Mouse (Mus musculus) stomach, postnatal 0 days (tissue): ENCODE measurements around the gene Mrpl36.

Experiments used
- CTCF ChIP-seq: IDR thresholded peaks from 2 replicates; pipeline ENCODE4 v1.5.1; 2016; ENCODE audit warnings: antibody characterized with exemption, low read depth, mild to moderate bottlenecking, moderate library complexity
- EP300 ChIP-seq: optimal IDR thresholded peaks from 2 replicates; pipeline ENCODE3; 2016; ENCODE audit warnings: antibody characterized with exemption

GRCm38 (mm10) chr13:73305398-73306084, 22.8 kb upstream of the Mrpl36 start:
- no peak for TF ChIP-seq CTCF
- TF ChIP-seq EP300 = no peak
